Mouse (Mus musculus) cortical plate, adult 2 months (tissue): ENCODE results near the gene Fam166a.

Experiments
- CTCF ChIP-seq: fragments of 200-500 bp; IDR thresholded peaks from 2 replicates; pipeline ENCODE4 v1.5.1; 2011; ENCODE audit warnings: mild to moderate bottlenecking, control low read depth, low read length; ENCODE audit not compliant: insufficient read depth; ENCODE audit errors: extremely low read depth
- POLR2A ChIP-seq: fragments of 200-500 bp; IDR thresholded peaks from 2 replicates; pipeline ENCODE4 v1.6.1; 2011; ENCODE audit warnings: mild to moderate bottlenecking, low read length, control low read depth; ENCODE audit not compliant: insufficient read depth; ENCODE audit errors: extremely low read depth

- TF ChIP-seq CTCF (no peak), POLR2A (no peak)
Measured at GRCm38 (mm10) chr2:25225811-25226379, 7.3 kb downstream of the Fam166a start.
